Mouse (Mus musculus) liver, adult 2 months (tissue): Measurements from ENCODE around the gene Gfra1. TPM values are rescaled to one million over a fixed set of nuclear protein-coding genes. Genes with fewer than 3 reads are reported as not detected.

Source experiments
- DNase-seq: peaks from one replicate; pipeline ENCODE4 v3.0.0-alpha.2; 2011; ENCODE audit warnings: low read depth, low spot score; ENCODE audit errors: extremely low read depth
- H3K27ac ChIP-seq: fragments of 200-500 bp; replicated peaks from 2 replicates; pipeline ENCODE4 v1.5.1; 2012; ENCODE audit warnings: low read depth, mild to moderate bottlenecking, control low read depth, inconsistent platforms, low read length; ENCODE audit not compliant: insufficient read depth
- H3K27me3 ChIP-seq: fragments of 200-500 bp; 2 replicates; pipeline ENCODE4 v1.6.1; 2012; ENCODE audit warnings: mild to moderate bottlenecking, moderate library complexity, low read length, inconsistent platforms; ENCODE audit not compliant: control insufficient read depth, insufficient read depth
- H3K36me3 ChIP-seq: fragments of 200-500 bp; 2 replicates; pipeline ENCODE4 v1.6.1; 2012; ENCODE audit warnings: low read length, inconsistent platforms; ENCODE audit not compliant: control insufficient read depth, insufficient read depth
- H3K4me1 ChIP-seq: fragments of 200-500 bp; 2 replicates; pipeline ENCODE4 v1.6.1; 2011; ENCODE audit warnings: low read length; ENCODE audit not compliant: control insufficient read depth, insufficient read depth
- H3K4me3 ChIP-seq: fragments of 200-500 bp; 2 replicates; pipeline ENCODE4 v1.5.1; 2011; ENCODE audit warnings: low read depth, mild to moderate bottlenecking, control low read depth, low read length, moderate library complexity; ENCODE audit not compliant: insufficient read depth
- H3K79me2 ChIP-seq: fragments of 200-500 bp; 2 replicates; pipeline ENCODE4 v1.6.1; 2012; ENCODE audit warnings: inconsistent platforms, mild to moderate bottlenecking, low read length, moderate library complexity; ENCODE audit not compliant: control insufficient read depth, insufficient read depth
- H3K9ac ChIP-seq: fragments of 200-500 bp; 2 replicates; pipeline ENCODE4 v1.6.1; 2012; ENCODE audit warnings: low read depth, mild to moderate bottlenecking, control low read depth, inconsistent platforms, low read length
- CTCF ChIP-seq: fragments of 200-500 bp; IDR thresholded peaks from 2 replicates; pipeline ENCODE4 v1.5.1; 2011; ENCODE audit warnings: low read depth, low read length, control low read depth
- POLR2A ChIP-seq: fragments of 200-500 bp; IDR thresholded peaks from 2 replicates; pipeline ENCODE4 v1.6.1; 2011; ENCODE audit warnings: low read length, control low read depth; ENCODE audit not compliant: insufficient read depth; ENCODE audit errors: extremely low read depth
- WGBS: fragments of 180-500 bp; shearing (Covaris S2); methylation state at CpG from one replicate; pipeline ENCODE4 v1.1.7; 2018; 5-methylcytosine and 5-hydroxymethylcytosine counted together
- polyA plus RNA-seq: library from polyadenylated mRNA; depleted of rRNA; stranded (reverse); fragments of >200 nt; gene quantifications from 2 replicates; pipeline ENCODE4 v1.2.3, GENCODE M21; 2012
- total RNA-seq: library from RNA; depleted of rRNA; stranded (reverse); fragments of >200 nt; gene quantifications from 2 replicates; pipeline ENCODE4 v1.2.3, GENCODE M21; 2014

Gene Gfra1
- total and polyA plus RNA-seq, 2 experiments = 38.9 to 101 TPM

DNA sequence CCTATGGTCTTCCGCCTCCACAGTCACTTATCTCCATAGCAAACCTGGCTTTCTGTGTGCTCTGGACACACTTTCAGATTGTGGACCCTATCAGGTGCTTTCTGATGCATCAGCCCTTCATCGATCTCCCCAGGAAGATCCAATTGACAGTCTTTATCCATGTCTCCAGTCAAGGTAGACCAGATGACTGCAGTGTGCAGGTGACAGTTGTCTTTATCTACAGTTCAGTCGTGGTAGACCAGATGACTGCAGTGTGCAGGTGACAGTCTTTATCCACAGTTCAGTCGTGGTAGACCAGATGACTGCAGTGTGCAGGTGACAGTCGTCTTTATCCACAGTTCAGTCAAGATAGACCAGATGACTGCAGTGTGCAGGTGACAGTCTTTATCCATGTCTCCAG, 140.0 kb downstream of the Gfra1 start:
- Histone ChIP-seq H3K27ac (no peak overlapping the region), H3K4me1 (no peaks in the 10 kb centered on the region), H3K9ac (no peak overlapping the region), H3K27me3 (no peaks in the 10 kb centered on the region), H3K36me3 (no peaks in the 10 kb centered on the region; the same call in 1 of the 2 replicates), H3K4me3 (no peak overlapping the region), H3K79me2 (peaks cover 9% of the 10 kb centered on the region)
- DNase-seq = no peak
- TF ChIP-seq POLR2A (no peak), CTCF (no peak)
- 94% methylated on average over 5 of the region's 5 CpGs for WGBS

DNA sequence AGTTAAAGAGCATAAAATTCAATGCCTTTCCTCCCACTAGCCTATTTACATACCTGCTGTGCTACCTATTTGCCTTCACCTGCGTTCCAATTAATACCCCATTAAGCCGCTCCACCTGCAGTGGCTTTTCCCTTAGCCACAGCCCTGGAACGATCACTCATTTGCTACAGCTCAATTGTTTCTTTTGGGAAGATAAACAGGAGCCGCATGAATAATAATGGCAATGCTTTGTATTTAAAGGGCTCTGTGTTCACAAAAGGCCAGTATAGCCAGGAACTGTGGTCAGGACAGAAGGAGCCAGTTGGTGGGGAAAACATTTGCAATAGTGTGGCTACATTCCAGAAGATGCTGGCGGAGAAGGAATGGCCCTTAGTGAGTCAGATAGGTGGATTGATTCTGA, 141.1 kb downstream of the Gfra1 start:
- Histone ChIP-seq H3K27ac (no peak overlapping the region), H3K79me2 (peaks cover 6% of the 10 kb centered on the region), H3K9ac (no peak overlapping the region), H3K4me1 (no peaks in the 10 kb centered on the region), H3K27me3 (no peaks in the 10 kb centered on the region), H3K4me3 (no peak overlapping the region), H3K36me3 (no peaks in the 10 kb centered on the region; the same call in 1 of the 2 replicates)
- 91% methylated on average over 5 of the region's 5 CpGs for WGBS
- TF ChIP-seq POLR2A = no peak
- no peak for TF ChIP-seq CTCF
- DNase-seq = no peak

DNA sequence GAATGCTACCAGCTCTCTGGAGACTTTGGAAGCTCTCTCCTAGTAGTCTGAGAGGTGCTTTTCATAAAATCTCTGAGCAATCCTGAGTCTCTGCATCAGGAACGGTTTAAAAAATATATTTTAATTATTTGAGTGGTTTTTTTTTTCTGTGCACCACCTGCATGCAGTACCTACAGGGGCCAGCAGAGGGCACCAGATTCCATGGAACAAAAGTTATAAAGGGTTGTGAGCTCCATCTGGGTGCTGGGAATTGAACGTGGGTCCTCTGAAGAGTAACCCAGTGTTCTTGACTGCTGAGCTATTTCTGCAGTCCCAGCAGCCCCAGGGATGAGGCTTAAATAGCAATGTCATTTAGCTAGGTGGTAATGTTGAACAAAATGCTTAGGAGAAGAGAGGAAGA, 141.9 kb downstream of the Gfra1 start:
- DNase-seq = no peak
- peak; percentile 33; the same call in 1 of the 2 replicates for TF ChIP-seq CTCF
- TF ChIP-seq POLR2A = no peak
- no peak overlapping the region for H3K9ac ChIP-seq

DNA sequence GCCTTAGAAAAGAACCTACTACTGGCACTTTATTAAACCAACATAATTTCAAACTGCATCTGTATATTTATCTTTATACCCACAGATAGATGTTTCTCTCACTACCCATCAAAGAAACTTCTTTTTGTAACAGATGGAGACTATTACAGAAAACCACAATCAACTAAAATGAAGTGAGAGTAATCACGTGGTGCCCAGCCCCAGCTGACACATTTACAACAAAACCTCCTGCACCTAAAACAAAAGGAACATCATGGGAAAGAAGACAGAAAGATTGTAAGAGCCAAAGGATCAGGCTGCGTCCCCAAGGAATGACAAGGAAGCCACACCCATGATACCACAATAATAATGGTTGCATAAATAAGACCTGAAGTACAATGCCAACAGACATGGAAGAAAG, 143.2 kb downstream of the Gfra1 start:
- no peaks in the 10 kb centered on the region; the same call in 1 of the 2 replicates for H3K36me3 ChIP-seq
- H3K4me3 ChIP-seq = no peak overlapping the region
- 82% methylated on average over 2 of the region's 2 CpGs for WGBS
- no peaks in the 10 kb centered on the region for H3K4me1 ChIP-seq
- TF ChIP-seq POLR2A = no peak
- TF ChIP-seq CTCF = no peak
- peaks cover 11% of the 10 kb centered on the region; the same call in 1 of the 2 replicates for H3K79me2 ChIP-seq
- H3K27me3 ChIP-seq = no peaks in the 10 kb centered on the region
- no peak overlapping the region for H3K27ac ChIP-seq
- H3K9ac ChIP-seq = no peak overlapping the region
- no peak for DNase-seq

More for the DNA sequence above, 141.9 kb downstream of the Gfra1 start:
- H3K4me1 ChIP-seq = no peaks in the 10 kb centered on the region
- 84% methylated on average over 2 of the region's 2 CpGs for WGBS
- peaks cover 5% of the 10 kb centered on the region for H3K79me2 ChIP-seq
- H3K27me3 ChIP-seq = no peaks in the 10 kb centered on the region
- no peak overlapping the region for H3K27ac ChIP-seq
- H3K36me3 ChIP-seq = no peaks in the 10 kb centered on the region; the same call in 1 of the 2 replicates
- no peak overlapping the region for H3K4me3 ChIP-seq

DNA sequence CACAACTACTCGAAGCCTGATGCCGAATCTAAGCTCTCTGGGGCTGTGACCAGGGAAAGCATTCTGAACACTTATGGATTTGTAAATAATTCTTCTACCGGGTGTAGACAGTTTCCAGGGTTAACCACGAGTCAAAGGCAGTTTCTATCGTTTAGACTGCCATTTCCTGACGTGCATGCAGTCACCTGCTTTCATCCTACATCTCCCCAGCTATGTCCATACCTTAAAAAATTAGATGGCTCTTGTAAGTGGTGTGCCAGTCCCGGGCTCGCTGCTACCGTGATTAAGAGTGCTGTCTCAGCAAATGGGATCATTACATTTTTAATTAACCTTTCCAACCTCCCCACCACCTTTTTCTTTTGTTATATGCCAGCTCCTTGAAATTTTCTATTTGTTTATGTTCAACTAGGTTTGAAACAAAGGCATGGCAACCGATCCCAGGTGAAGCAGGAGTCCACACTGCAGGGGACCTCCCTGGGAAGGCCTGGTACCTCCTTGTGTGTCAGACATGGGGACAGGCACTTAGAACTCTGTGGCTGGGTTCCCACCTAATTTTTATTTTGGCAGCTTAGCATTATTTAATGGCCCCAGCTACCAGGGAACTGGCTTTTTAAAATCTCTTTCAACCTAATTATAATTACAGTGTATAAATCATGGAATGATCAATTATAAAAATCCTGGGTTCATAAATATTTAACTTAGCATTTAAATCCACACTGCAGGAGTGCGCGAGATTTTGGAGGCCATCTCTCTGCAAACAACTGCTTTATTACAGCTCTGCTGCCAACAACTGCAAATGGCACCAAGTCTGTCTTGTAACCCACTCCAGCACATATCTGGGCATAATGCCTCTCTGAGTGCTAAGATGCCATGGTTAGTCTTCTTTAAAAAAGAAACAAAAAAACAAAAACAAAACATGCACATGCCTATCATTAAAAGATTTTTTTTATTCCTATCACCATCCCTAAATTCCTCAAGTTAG, 145.1 kb downstream of the Gfra1 start:
- no peak overlapping the region for H3K9ac ChIP-seq
- TF ChIP-seq POLR2A (no peak), CTCF (no peak)
- peaks cover 15% of the 10 kb centered on the region; the same call in 1 of the 2 replicates for H3K79me2 ChIP-seq
- H3K4me1 ChIP-seq = no peaks in the 10 kb centered on the region; the same call in 1 of the 2 replicates
- no peaks in the 10 kb centered on the region for H3K27me3 ChIP-seq
- H3K4me3 ChIP-seq = no peak overlapping the region
- H3K36me3 ChIP-seq = no peaks in the 10 kb centered on the region
- peak; percentile 26 for DNase-seq
- no peak overlapping the region for H3K27ac ChIP-seq
- 71% methylated on average over 12 of the region's 12 CpGs for WGBS
